Mouse (Mus musculus): Measurements from ENCODE around the gene Fnbp1. TPM values are rescaled to one million over a fixed set of nuclear protein-coding genes. Genes with fewer than 3 reads are reported as not detected.
"Not testable (repeated sequence)": the region's sequence is repeated elsewhere in the genome, so short reads cannot be mapped to it uniquely, and the experiment has no call there.

Fnbp1 gene
- polyA plus RNA-seq, 1 experiment from 2014 or later = 19.4 TPM

DNA sequence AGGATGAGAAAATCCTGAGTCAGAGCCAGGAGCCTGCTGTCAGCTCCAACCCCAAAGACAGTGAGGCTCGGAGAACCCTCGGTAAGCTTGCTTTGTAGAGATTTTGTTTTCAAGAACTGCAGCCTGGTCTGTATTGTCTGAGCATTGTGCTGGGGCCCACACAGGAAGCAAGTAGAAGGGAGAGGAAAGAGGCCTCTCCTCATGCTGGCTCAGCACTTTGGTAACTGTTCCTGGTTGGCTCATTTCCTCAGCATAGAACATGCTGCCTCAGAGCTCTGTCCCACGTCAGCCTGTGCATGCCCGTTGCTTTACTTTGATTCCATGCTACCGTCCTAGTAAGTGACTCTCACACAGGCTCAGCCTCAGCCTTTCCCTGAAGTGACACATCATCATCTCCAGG, 30.2 kb upstream of the Fnbp1 start:
- Histone ChIP-seq H3K9me3 (ENCODE audit: low read length) (no peaks in the 10 kb centered on the region), H3K4me2 (replicated peaks; ENCODE audit: low read depth, low read length) (no peak overlapping the region), H3K27me3 (ENCODE audit: insufficient read depth, low read length) (no peaks in the 10 kb centered on the region), H3K36me3 (ENCODE audit: insufficient read depth, low read length) (peaks cover 76% of the 10 kb centered on the region), H3K27ac (ENCODE audit: low read length) (peak overlapping the region; percentile 78), H3K4me1 (ENCODE audit: insufficient read depth, low read length) (no peaks in the 10 kb centered on the region), H3K9ac (replicated peaks; ENCODE audit: low read length) (no peak overlapping the region), H3K4me3 (ENCODE audit: low read length) (no peak overlapping the region)
- whole genome bisulfite sequencing = 72% methylated on average over 5 of the region's 5 CpGs
- peak; percentile 52 for ATAC-seq (ENCODE audit: low FRiP score, low TSS enrichment)

DNA sequence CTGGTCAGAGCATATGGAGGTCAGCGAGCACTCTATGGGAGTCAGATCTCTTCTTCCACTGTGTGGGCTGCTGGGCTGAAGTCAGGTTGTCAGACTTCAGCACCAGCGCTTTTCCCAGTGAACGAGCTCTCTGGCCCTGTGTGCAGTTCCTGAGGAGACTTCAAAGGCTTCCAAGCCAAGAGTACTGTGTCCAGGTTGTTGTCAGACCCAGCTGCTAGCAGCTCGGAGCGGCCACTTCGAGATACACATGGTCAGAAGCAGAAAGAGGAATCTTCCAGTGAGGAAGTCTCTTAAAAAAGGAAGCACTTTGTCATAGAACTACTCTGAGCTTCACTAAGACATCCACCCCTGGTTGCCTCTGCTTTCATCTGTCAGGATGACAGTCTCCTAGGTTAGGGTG, 28.4 kb upstream of the Fnbp1 start:
- WGBS = 87% methylated on average over 6 of the region's 6 CpGs
- peaks cover 61% of the 10 kb centered on the region for H3K36me3 ChIP-seq (ENCODE audit: insufficient read depth, low read length)
- no peaks in the 10 kb centered on the region for H3K9me3 ChIP-seq (ENCODE audit: low read length)

GRCm38 (mm10) chr2:31169001-31169400, 27.2 kb upstream of the Fnbp1 start:
- peaks cover 54% of the 10 kb centered on the region for H3K36me3 ChIP-seq (ENCODE audit: insufficient read depth, low read length)

More for the DNA sequence above, 28.4 kb upstream of the Fnbp1 start:
- Histone ChIP-seq H3K27ac (ENCODE audit: low read length) (0 out of 2 replicates have a peak overlapping the region, but pooled peaks have one; percentile 15), H3K27me3 (ENCODE audit: insufficient read depth, low read length) (no peaks in the 10 kb centered on the region), H3K4me2 (replicated peaks; ENCODE audit: low read depth, low read length) (no peak overlapping the region), H3K4me1 (ENCODE audit: insufficient read depth, low read length) (peaks cover 9% of the 10 kb centered on the region), H3K4me3 (ENCODE audit: low read length) (no peak overlapping the region), H3K9ac (replicated peaks; ENCODE audit: low read length) (no peak overlapping the region)
- ATAC-seq (ENCODE audit: low FRiP score, low TSS enrichment) = no peak

GRCm38 (mm10) chr2:31167571-31167970, 25.8 kb upstream of the Fnbp1 start:
- H3K9me3 ChIP-seq (ENCODE audit: low read length); H3K4me2 ChIP-seq (replicated peaks; ENCODE audit: low read depth, low read length); ATAC-seq (ENCODE audit: low FRiP score, low TSS enrichment); H3K9ac ChIP-seq (replicated peaks; ENCODE audit: low read length); H3K27ac ChIP-seq (ENCODE audit: low read length); H3K4me3 ChIP-seq (ENCODE audit: low read length); H3K27me3 ChIP-seq (ENCODE audit: insufficient read depth, low read length): not testable (repeated sequence)
- Histone ChIP-seq H3K36me3 (ENCODE audit: insufficient read depth, low read length) (peaks cover 40% of the 10 kb centered on the region), H3K4me1 (ENCODE audit: insufficient read depth, low read length) (peaks cover 34% of the 10 kb centered on the region)
- 79% methylated on average over 2 of the region's 2 CpGs for WGBS

More at GRCm38 (mm10) chr2:31169001-31169400, 27.2 kb upstream of the Fnbp1 start:
- no peak overlapping the region for H3K4me2 ChIP-seq (replicated peaks; ENCODE audit: low read depth, low read length)
- H3K9me3 ChIP-seq (ENCODE audit: low read length) = no peaks in the 10 kb centered on the region
- 0 out of 2 replicates have a peak, but pooled peaks have one; percentile 36 for ATAC-seq (ENCODE audit: low FRiP score, low TSS enrichment)
- WGBS = 69% methylated on average over 10 of the region's 10 CpGs
- H3K9ac ChIP-seq (replicated peaks; ENCODE audit: low read length) = no peak overlapping the region
- H3K27ac ChIP-seq (ENCODE audit: low read length) = peak overlapping the region; percentile 37; the same call in 1 of the 2 replicates
- H3K27me3 ChIP-seq (ENCODE audit: insufficient read depth, low read length) = no peaks in the 10 kb centered on the region
- peaks cover 20% of the 10 kb centered on the region for H3K4me1 ChIP-seq (ENCODE audit: insufficient read depth, low read length)
- H3K4me3 ChIP-seq (ENCODE audit: low read length) = no peak overlapping the region

DNA sequence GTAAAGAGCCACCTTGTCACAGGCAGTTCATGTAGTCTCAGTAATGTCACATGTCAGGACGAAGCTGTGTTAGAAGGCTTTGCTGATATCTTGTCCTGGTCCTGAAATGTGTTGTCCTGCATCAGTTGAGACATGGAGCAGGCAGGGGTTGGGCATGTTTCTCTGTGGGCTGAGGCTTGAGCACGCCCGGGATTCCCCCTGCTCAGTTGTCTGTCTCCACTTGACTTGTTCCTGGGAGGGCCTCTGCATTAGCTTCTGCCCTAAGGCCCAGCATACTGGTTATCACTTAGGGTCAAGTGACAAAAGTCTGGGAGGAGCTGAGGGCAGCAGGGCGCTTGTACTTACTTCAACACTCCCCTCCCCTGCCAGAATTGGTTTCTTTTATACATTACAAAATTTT, 23.7 kb upstream of the Fnbp1 start:
- H3K4me3 ChIP-seq (ENCODE audit: low read length) = 0 out of 2 replicates have a peak overlapping the region, but pooled peaks have one; percentile 1
- peaks cover 34% of the 10 kb centered on the region for H3K4me1 ChIP-seq (ENCODE audit: insufficient read depth, low read length)
- 35% methylated on average over 4 of the region's 4 CpGs for WGBS
- H3K9ac ChIP-seq (replicated peaks; ENCODE audit: low read length) = peak overlapping the region; percentile 32; the same call in 1 of the 2 replicates
- peak overlapping the region; percentile 93 for H3K27ac ChIP-seq (ENCODE audit: low read length)
- no peaks in the 10 kb centered on the region for H3K9me3 ChIP-seq (ENCODE audit: low read length)
- H3K4me2 ChIP-seq (replicated peaks; ENCODE audit: low read depth, low read length) = 0 out of 2 replicates have a peak overlapping the region, but pooled peaks have one; percentile 7
- no peaks in the 10 kb centered on the region for H3K27me3 ChIP-seq (ENCODE audit: insufficient read depth, low read length)
- peak; percentile 24; the same call in 1 of the 2 replicates for ATAC-seq (ENCODE audit: low FRiP score, low TSS enrichment)
- H3K36me3 ChIP-seq (ENCODE audit: insufficient read depth, low read length) = peaks cover 28% of the 10 kb centered on the region

DNA sequence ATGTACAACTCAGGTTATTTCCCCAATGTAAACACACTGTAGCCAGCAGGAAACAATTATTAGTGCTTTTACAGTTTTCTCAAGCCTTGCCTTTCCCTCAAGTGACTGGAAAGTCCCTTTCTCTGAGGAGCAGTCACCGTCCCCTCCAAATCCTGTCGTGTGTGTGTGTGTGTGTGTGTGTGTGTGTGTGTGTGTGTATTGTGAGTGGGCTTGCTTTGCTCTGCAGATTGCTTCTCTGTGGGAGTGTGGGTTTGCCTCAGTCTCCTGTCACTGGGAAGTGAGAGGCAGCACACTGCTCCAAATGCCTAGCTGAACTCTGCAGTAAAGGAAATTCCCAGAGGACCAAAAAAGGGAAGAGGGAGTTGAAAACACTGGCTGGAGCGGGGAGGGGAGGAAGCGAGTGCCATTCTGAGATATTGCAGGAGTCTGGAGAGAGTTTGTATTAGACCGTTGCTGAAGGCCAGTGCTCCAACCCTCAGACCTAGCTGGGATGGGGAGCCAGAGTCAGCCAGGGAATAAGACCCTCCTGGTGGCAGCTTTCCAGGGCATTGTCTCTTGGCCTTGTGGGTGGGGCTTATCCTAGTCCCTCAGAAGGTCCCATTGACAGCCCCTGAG, 23.1 kb upstream of the Fnbp1 start:
- Histone ChIP-seq H3K9ac (replicated peaks; ENCODE audit: low read length) (peak overlapping the region; percentile 32), H3K4me3 (ENCODE audit: low read length) (0 out of 2 replicates have a peak overlapping the region, but pooled peaks have one; percentile 1), H3K36me3 (ENCODE audit: insufficient read depth, low read length) (peaks cover 22% of the 10 kb centered on the region), H3K9me3 (ENCODE audit: low read length) (no peaks in the 10 kb centered on the region), H3K27ac (ENCODE audit: low read length) (peak overlapping the region; percentile 93), H3K4me2 (replicated peaks; ENCODE audit: low read depth, low read length) (0 out of 2 replicates have a peak overlapping the region, but pooled peaks have one; percentile 7), H3K27me3 (ENCODE audit: insufficient read depth, low read length) (no peaks in the 10 kb centered on the region), H3K4me1 (ENCODE audit: insufficient read depth, low read length) (peaks cover 34% of the 10 kb centered on the region)
- peak; percentile 64 for ATAC-seq (ENCODE audit: low FRiP score, low TSS enrichment)
- WGBS = 22% methylated on average over 5 of the region's 5 CpGs

DNA sequence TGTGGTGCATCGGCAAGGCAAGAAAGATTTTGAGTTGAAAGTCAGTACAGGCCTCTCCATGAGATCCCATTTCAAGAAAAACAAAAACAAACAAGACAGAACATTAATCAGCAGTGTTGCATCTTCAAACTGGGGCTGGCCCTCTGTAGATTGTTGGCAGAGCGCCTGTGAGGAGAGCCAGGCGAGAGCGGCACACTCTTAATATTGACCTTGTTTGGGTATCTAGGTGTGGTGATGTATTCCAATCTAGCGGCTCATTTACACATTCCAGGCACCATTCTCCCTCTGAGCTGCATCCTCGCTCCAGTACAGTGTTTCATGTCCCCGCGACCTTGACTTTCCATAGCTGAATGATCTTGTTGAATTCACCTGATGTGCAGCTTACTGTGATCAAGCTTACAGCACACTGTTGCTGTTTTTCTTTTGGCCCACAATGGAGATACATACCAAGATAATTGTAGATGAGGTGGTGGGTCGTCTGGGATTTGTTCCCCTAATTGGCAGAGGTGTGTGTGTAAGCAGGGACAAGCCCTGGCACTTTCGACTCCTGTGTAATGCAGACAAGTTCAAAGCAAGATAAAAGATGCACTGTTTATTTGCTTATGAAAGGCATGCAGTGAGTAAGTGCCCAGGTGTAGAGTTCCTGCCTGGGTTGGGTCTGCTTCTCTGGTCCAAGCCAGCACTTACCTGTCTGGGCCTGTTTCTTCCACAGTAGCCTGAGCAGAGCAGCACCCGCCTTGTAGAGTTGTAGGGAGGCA, 21.7 kb upstream of the Fnbp1 start:
- peak overlapping the region; percentile 2; the same call in 1 of the 2 replicates for H3K9ac ChIP-seq (replicated peaks; ENCODE audit: low read length)
- H3K36me3 ChIP-seq (ENCODE audit: insufficient read depth, low read length) = peaks cover 8% of the 10 kb centered on the region; the same call in 1 of the 2 replicates
- 40% methylated on average over 11 of the region's 11 CpGs for WGBS
- no peaks in the 10 kb centered on the region for H3K27me3 ChIP-seq (ENCODE audit: insufficient read depth, low read length)
- H3K4me2 ChIP-seq (replicated peaks; ENCODE audit: low read depth, low read length) = no peak overlapping the region
- ATAC-seq (ENCODE audit: low FRiP score, low TSS enrichment) = peak; percentile 32; the same call in 1 of the 2 replicates
- H3K9me3 ChIP-seq (ENCODE audit: low read length) = no peaks in the 10 kb centered on the region
- H3K4me1 ChIP-seq (ENCODE audit: insufficient read depth, low read length) = peaks cover 34% of the 10 kb centered on the region
- H3K4me3 ChIP-seq (ENCODE audit: low read length) = no peak overlapping the region
- H3K27ac ChIP-seq (ENCODE audit: low read length) = peak overlapping the region; percentile 93

- ATAC-seq (ENCODE audit: low FRiP score, low TSS enrichment) = no peak
- no peaks in the 10 kb centered on the region for H3K36me3 ChIP-seq (ENCODE audit: insufficient read depth, low read length)
- 85% methylated on average over 4 of the region's 4 CpGs for WGBS
- peaks cover 34% of the 10 kb centered on the region for H3K4me1 ChIP-seq (ENCODE audit: insufficient read depth, low read length)
- H3K4me3 ChIP-seq (ENCODE audit: low read length) = no peak overlapping the region
- no peaks in the 10 kb centered on the region for H3K27me3 ChIP-seq (ENCODE audit: insufficient read depth, low read length)
- no peak overlapping the region for H3K27ac ChIP-seq (ENCODE audit: low read length)
- no peaks in the 10 kb centered on the region for H3K9me3 ChIP-seq (ENCODE audit: low read length)
- no peak overlapping the region for H3K4me2 ChIP-seq (replicated peaks; ENCODE audit: low read depth, low read length)
- H3K9ac ChIP-seq (replicated peaks; ENCODE audit: low read length) = no peak overlapping the region
Observed at GRCm38 (mm10) chr2:31161620-31162019, 19.8 kb upstream of the Fnbp1 start.

DNA sequence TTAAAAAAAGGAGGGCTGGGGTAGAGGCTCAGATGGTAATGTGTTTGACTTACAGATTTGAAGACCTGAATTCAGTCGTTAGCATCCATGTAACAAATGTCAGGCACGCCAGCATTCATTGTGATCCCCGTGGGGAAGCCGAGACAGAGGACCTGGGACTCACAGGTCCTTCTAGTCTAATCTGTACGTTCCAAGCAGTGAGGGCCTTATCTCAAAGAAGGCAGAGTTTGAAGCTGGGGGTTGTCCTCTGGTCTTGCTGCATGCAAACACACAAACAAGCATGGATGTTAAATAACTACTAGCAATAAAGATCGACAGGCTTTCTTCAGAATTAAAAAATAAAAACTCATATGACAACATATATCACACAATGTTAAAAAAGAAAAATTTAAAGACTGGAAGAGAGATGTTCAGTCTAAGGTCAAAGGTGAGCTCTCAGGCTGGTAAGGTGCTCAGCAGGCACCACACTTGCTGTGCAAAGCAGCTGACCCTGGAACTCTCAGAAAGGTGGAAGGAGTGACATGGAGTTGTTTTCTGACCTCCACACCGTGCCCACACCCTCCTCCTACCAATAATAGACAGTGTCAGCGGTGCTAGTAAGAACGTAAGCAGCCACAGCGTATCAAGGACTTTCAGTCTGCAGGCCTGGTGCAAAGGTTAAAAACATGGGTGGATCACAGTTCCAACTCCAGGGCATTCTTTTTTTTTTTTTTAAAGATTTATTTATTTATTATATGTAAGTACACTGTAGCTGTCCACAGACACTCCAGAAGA, 18.5 kb upstream of the Fnbp1 start:
- Histone ChIP-seq H3K9ac (replicated peaks; ENCODE audit: low read length) (no peak overlapping the region), H3K27ac (ENCODE audit: low read length) (no peak overlapping the region), H3K9me3 (ENCODE audit: low read length) (no peaks in the 10 kb centered on the region), H3K4me3 (ENCODE audit: low read length) (no peak overlapping the region), H3K27me3 (ENCODE audit: insufficient read depth, low read length) (no peaks in the 10 kb centered on the region), H3K4me1 (ENCODE audit: insufficient read depth, low read length) (peaks cover 27% of the 10 kb centered on the region), H3K4me2 (replicated peaks; ENCODE audit: low read depth, low read length) (no peak overlapping the region), H3K36me3 (ENCODE audit: insufficient read depth, low read length) (no peaks in the 10 kb centered on the region)
- no peak for ATAC-seq (ENCODE audit: low FRiP score, low TSS enrichment)
- WGBS = 83% methylated on average over 10 of the region's 10 CpGs
